Mouse (Mus musculus): ENCODE results near the gene Pde4d. TPM values are rescaled to one million over a fixed set of nuclear protein-coding genes. Genes with fewer than 3 reads are reported as not detected.
A peak's percentile ranks its signal among the peaks of the same experiment; 100 is the strongest.

The Pde4d gene
- polyA plus RNA-seq, 1 experiment from 2014 or later = 13.5 TPM

GRCm38 (mm10) chr13:109171688-109172087, 721.9 kb downstream of the Pde4d start:
- Histone ChIP-seq H3K36me3 (no peaks in the 10 kb centered on the region), H3K4me3 (no peak overlapping the region), H3K27ac (no peak overlapping the region), H3K4me1 (replicated peaks) (peaks cover 10% of the 10 kb centered on the region), H3K27me3 (ENCODE audit: insufficient read depth, poor library complexity, severe bottlenecking) (no peaks in the 10 kb centered on the region), H3K9me3 (no peaks in the 10 kb centered on the region)
- DNase-seq (ENCODE audit: low spot score) = no peak
- 91% methylated on average over 7 of the region's 7 CpGs for WGBS

DNA sequence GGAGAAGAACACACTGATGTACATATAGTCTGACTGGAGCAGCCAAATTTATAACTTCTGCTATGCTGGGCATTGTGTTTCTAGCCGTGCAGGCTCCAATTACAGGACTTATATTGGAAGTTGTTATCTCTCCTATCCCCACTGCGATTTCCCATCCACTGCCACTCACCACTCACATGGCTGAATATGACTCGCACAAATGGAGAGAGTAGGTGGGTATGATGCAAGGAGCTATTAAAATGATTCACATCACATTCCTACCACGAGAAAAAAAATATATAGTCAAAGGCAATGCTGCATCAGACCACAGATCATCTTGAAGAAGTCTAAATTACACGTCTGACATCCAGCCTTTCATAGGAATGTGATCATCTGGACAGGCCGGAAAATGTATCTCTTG, 725.5 kb downstream of the Pde4d start:
- Histone ChIP-seq H3K4me3 (no peak overlapping the region), H3K36me3 (no peaks in the 10 kb centered on the region), H3K27ac (no peak overlapping the region), H3K27me3 (ENCODE audit: insufficient read depth, poor library complexity, severe bottlenecking) (no peaks in the 10 kb centered on the region), H3K4me1 (replicated peaks) (no peaks in the 10 kb centered on the region), H3K9me3 (no peaks in the 10 kb centered on the region)
- WGBS = 83% methylated on average over 6 of the region's 6 CpGs
- no peak for DNase-seq (ENCODE audit: low spot score)

GRCm38 (mm10) chr13:109175852-109176621, 726.3 kb downstream of the Pde4d start:
- no peak overlapping the region for H3K27ac ChIP-seq
- no peaks in the 10 kb centered on the region for H3K4me1 ChIP-seq (replicated peaks)
- DNase-seq (ENCODE audit: low spot score) = no peak
- no peaks in the 10 kb centered on the region for H3K9me3 ChIP-seq
- 78% methylated on average over 11 of the region's 11 CpGs for WGBS
- no peaks in the 10 kb centered on the region for H3K27me3 ChIP-seq (ENCODE audit: insufficient read depth, poor library complexity, severe bottlenecking)
- no peaks in the 10 kb centered on the region for H3K36me3 ChIP-seq
- H3K4me3 ChIP-seq = no peak overlapping the region

DNA sequence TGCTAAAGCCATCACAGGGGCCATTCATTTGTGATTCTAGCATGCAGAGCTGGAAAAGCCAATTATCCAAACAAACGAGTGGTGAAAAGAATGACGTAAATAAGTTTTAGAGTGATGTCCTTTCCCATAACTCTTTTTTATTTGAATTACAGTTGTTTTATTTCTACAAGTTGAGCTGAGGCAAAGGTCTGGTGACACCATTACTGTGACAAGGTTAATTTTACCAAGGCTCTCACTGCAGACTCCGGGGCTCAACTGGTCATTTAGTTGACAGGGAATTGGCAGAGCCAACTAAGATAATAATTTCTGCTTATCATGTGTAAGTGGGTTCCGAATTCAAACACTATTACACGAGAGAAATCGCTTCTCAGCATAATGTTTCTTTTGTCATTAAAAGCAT, 731.6 kb downstream of the Pde4d start:
- Histone ChIP-seq H3K4me1 (replicated peaks) (no peaks in the 10 kb centered on the region), H3K9me3 (no peaks in the 10 kb centered on the region), H3K36me3 (no peaks in the 10 kb centered on the region), H3K27ac (no peak overlapping the region), H3K27me3 (ENCODE audit: insufficient read depth, poor library complexity, severe bottlenecking) (no peaks in the 10 kb centered on the region), H3K4me3 (no peak overlapping the region)
- 91% methylated on average over 6 of the region's 6 CpGs for WGBS
- DNase-seq (ENCODE audit: low spot score) = no peak

- no peaks in the 10 kb centered on the region for H3K4me1 ChIP-seq (replicated peaks)
- WGBS = 82% methylated on average over 4 of the region's 4 CpGs
- H3K27me3 ChIP-seq (ENCODE audit: insufficient read depth, poor library complexity, severe bottlenecking) = no peaks in the 10 kb centered on the region
- no peak overlapping the region for H3K27ac ChIP-seq
- H3K9me3 ChIP-seq = no peaks in the 10 kb centered on the region
- no peak overlapping the region for H3K4me3 ChIP-seq
- no peaks in the 10 kb centered on the region for H3K36me3 ChIP-seq
- no peak for DNase-seq (ENCODE audit: low spot score)
These were observed 740.9 kb downstream of the Pde4d start for GRCm38 (mm10) chr13:109190652-109191051.

GRCm38 (mm10) chr13:109191176-109191575, 741.4 kb downstream of the Pde4d start:
- WGBS = 88% methylated on average over 4 of the region's 4 CpGs
- Histone ChIP-seq H3K9me3 (no peaks in the 10 kb centered on the region), H3K27ac (no peak overlapping the region), H3K4me1 (replicated peaks) (no peaks in the 10 kb centered on the region), H3K36me3 (no peaks in the 10 kb centered on the region), H3K27me3 (ENCODE audit: insufficient read depth, poor library complexity, severe bottlenecking) (no peaks in the 10 kb centered on the region), H3K4me3 (no peak overlapping the region)
- DNase-seq (ENCODE audit: low spot score) = no peak

DNA sequence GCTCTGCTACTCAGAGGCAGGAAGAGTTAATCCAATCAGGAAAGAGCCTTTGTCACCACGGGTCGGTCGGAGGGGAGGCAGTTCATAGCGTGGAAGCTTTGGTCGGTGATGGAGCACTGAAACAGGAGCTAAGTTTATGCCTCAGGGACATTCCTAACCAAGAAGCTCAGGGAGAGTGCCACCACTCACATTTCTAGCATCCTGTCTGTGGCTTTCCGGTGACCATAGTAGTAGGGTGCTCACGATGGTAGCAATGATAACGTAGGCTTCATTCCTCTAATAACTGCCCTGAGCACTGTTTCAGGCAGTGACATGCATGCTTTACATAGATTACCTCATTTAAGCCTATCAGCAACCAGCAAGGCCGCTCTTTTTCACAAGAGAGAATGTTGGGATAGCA, 755.8 kb downstream of the Pde4d start:
- Histone ChIP-seq H3K27ac (no peak overlapping the region), H3K4me1 (replicated peaks) (0 out of 2 replicates have a peak, but pooled peaks cover 6% of the 10 kb centered on the region)
- WGBS = 56% methylated on average over 9 of the region's 9 CpGs

DNA sequence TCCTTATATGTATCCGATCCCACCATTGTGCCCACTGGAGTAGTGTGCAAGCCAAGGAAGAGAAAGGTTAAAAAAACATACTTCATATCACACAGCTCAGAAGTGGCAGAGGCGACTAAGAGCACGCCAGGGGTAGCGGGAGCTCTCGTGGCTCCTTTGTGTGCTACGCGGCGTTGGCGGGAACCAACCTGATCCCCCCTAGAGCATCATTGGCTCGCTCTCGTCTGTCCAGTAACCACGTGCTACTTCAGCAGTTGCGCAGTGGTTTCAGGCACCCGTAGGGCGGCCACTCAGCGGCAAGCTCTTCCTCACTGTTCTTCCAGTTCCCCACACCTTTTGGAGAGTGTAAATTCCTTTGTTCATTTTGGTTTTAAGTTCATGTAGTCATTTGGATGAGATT, 758.9 kb downstream of the Pde4d start:
- H3K27ac ChIP-seq = no peak overlapping the region
- DNase-seq (ENCODE audit: low spot score) = no peak
- 95% methylated on average over 16 of the region's 16 CpGs for WGBS

More for the DNA sequence above, 755.8 kb downstream of the Pde4d start:
- Histone ChIP-seq H3K27me3 (ENCODE audit: insufficient read depth, poor library complexity, severe bottlenecking) (no peaks in the 10 kb centered on the region), H3K36me3 (no peaks in the 10 kb centered on the region), H3K9me3 (no peaks in the 10 kb centered on the region), H3K4me3 (no peak overlapping the region)
- DNase-seq (ENCODE audit: low spot score) = no peak

GRCm38 (mm10) chr13:109209413-109209812, 759.7 kb downstream of the Pde4d start:
- WGBS = 79% methylated on average over 6 of the region's 6 CpGs
- Histone ChIP-seq H3K4me3 (no peak overlapping the region), H3K4me1 (replicated peaks) (0 out of 2 replicates have a peak, but pooled peaks cover 6% of the 10 kb centered on the region), H3K27me3 (ENCODE audit: insufficient read depth, poor library complexity, severe bottlenecking) (no peaks in the 10 kb centered on the region; the same call in 1 of the 2 replicates), H3K36me3 (no peaks in the 10 kb centered on the region), H3K9me3 (no peaks in the 10 kb centered on the region), H3K27ac (no peak overlapping the region)
- DNase-seq (ENCODE audit: low spot score) = no peak

More for the DNA sequence above, 758.9 kb downstream of the Pde4d start:
- H3K4me3 ChIP-seq = no peak overlapping the region
- H3K36me3 ChIP-seq = no peaks in the 10 kb centered on the region
- H3K9me3 ChIP-seq = no peaks in the 10 kb centered on the region
- H3K4me1 ChIP-seq (replicated peaks) = 0 out of 2 replicates have a peak, but pooled peaks cover 6% of the 10 kb centered on the region
- no peaks in the 10 kb centered on the region; the same call in 1 of the 2 replicates for H3K27me3 ChIP-seq (ENCODE audit: insufficient read depth, poor library complexity, severe bottlenecking)

DNA sequence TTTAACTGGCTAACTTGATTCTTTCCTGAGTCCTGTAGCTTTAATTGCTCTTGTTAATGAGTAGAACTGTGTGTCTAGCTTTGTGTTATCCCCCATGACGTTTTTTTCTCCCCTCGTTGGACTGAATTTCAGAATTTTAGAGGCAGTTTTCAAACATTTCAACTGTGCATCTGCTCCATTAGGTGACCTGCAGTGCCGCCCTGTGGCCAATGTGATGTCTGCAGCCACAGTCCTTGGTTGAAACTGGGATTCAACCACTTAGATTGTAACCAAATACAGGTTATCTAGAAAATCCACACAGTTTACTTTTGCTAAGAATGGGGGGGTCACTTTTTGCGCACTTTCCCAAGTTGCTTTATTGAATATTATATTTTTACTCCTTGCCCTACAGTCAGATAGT, 760.7 kb downstream of the Pde4d start:
- 4% methylated on average over 4 of the region's 4 CpGs for WGBS
- peak; percentile 74 for DNase-seq (ENCODE audit: low spot score)
- H3K27me3 ChIP-seq (ENCODE audit: insufficient read depth, poor library complexity, severe bottlenecking) = no peaks in the 10 kb centered on the region; the same call in 1 of the 2 replicates
- H3K4me1 ChIP-seq (replicated peaks) = 0 out of 2 replicates have a peak, but pooled peaks cover 3% of the 10 kb centered on the region
- no peaks in the 10 kb centered on the region for H3K36me3 ChIP-seq
- H3K9me3 ChIP-seq = no peaks in the 10 kb centered on the region
- H3K4me3 ChIP-seq = no peak overlapping the region
- H3K27ac ChIP-seq = no peak overlapping the region

GRCm38 (mm10) chr13:109211471-109211870, 761.7 kb downstream of the Pde4d start:
- no peak for DNase-seq (ENCODE audit: low spot score)
- H3K4me3 ChIP-seq = no peak overlapping the region
- H3K36me3 ChIP-seq = no peaks in the 10 kb centered on the region
- no peaks in the 10 kb centered on the region; the same call in 1 of the 2 replicates for H3K27me3 ChIP-seq (ENCODE audit: insufficient read depth, poor library complexity, severe bottlenecking)
- no peaks in the 10 kb centered on the region for H3K9me3 ChIP-seq
- no peak overlapping the region for H3K27ac ChIP-seq
- WGBS = 76% methylated on average over 8 of the region's 8 CpGs
- no peaks in the 10 kb centered on the region for H3K4me1 ChIP-seq (replicated peaks)

- whole genome bisulfite sequencing = 62% methylated on average over 16 of the region's 16 CpGs
- no peak for DNase-seq (ENCODE audit: low spot score)
These were observed 762.3 kb downstream of the Pde4d start for GRCm38 (mm10) chr13:109211941-109212487.

GRCm38 (mm10) chr13:109212788-109213473, 763.2 kb downstream of the Pde4d start:
- H3K4me1 ChIP-seq (replicated peaks) = no peaks in the 10 kb centered on the region
- H3K36me3 ChIP-seq = no peaks in the 10 kb centered on the region
- no peaks in the 10 kb centered on the region; the same call in 1 of the 2 replicates for H3K27me3 ChIP-seq (ENCODE audit: insufficient read depth, poor library complexity, severe bottlenecking)
- WGBS = 28% methylated on average over 13 of the region's 13 CpGs
- H3K27ac ChIP-seq = no peak overlapping the region
- no peak for DNase-seq (ENCODE audit: low spot score)
- H3K9me3 ChIP-seq = no peaks in the 10 kb centered on the region
- H3K4me3 ChIP-seq = no peak overlapping the region

More at GRCm38 (mm10) chr13:109211941-109212487, 762.3 kb downstream of the Pde4d start:
- H3K4me1 ChIP-seq (replicated peaks) = no peaks in the 10 kb centered on the region
- H3K27me3 ChIP-seq (ENCODE audit: insufficient read depth, poor library complexity, severe bottlenecking) = no peaks in the 10 kb centered on the region; the same call in 1 of the 2 replicates
- H3K27ac ChIP-seq = no peak overlapping the region
- H3K9me3 ChIP-seq = no peaks in the 10 kb centered on the region
- no peaks in the 10 kb centered on the region for H3K36me3 ChIP-seq
- no peak overlapping the region for H3K4me3 ChIP-seq
